Mouse (Mus musculus) kidney, adult 2 months (tissue): ENCODE results near the gene Tomm22.

Source experiments
- CTCF ChIP-seq: fragments of 200-500 bp; conservative IDR thresholded peaks from 2 replicates; pipeline ENCODE4 v1.5.1; 2011; ENCODE audit warnings: low read depth, mild to moderate bottlenecking, control low read depth, low read length, moderate library complexity, mixed read lengths; ENCODE audit not compliant: insufficient read depth, insufficient read length
- POLR2A ChIP-seq: fragments of 200-500 bp; IDR thresholded peaks from one replicate; pipeline ENCODE4 v1.6.1; 2011; ENCODE audit warnings: low read depth, low read length, control low read depth

- no peak for TF ChIP-seq POLR2A
- TF ChIP-seq CTCF: no peak
These were observed 7.3 kb downstream of the Tomm22 start for GRCm38 (mm10) chr15:79677936-79678335.
